Mouse (Mus musculus) ES-Bruce4 (cell line): Measurements from ENCODE around the gene Capn15. TPM values are rescaled to one million over a fixed set of nuclear protein-coding genes. Genes with fewer than 3 reads are reported as not detected.

Experiments used
- H3K27ac ChIP-seq: 2 replicates; pipeline ENCODE4 v1.5.1; 2012; ENCODE audit warnings: low read length, inconsistent platforms; ENCODE audit not compliant: insufficient read depth
- H3K27me3 ChIP-seq: 2 replicates; pipeline ENCODE4 v1.6.1; 2012; ENCODE audit warnings: mild to moderate bottlenecking, low read length, inconsistent platforms; ENCODE audit not compliant: control insufficient read depth, poor library complexity, insufficient read depth, severe bottlenecking
- H3K36me3 ChIP-seq: 2 replicates; pipeline ENCODE4 v1.6.1; 2012; ENCODE audit warnings: inconsistent platforms, mild to moderate bottlenecking, low read length, moderate library complexity; ENCODE audit not compliant: control insufficient read depth, poor library complexity, insufficient read depth, severe bottlenecking
- H3K4me1 ChIP-seq: one replicate; pipeline ENCODE4 v1.8.1; 2011; ENCODE audit warnings: low read length; ENCODE audit not compliant: control insufficient read depth, insufficient read depth
- H3K4me3 ChIP-seq: 2 replicates; pipeline ENCODE4 v1.5.1; 2011; ENCODE audit warnings: low read depth, mild to moderate bottlenecking, low read length
- H3K9ac ChIP-seq: 2 replicates; pipeline ENCODE4 v1.6.1; 2012; ENCODE audit warnings: low read depth, mild to moderate bottlenecking, inconsistent platforms; ENCODE audit not compliant: poor library complexity, severe bottlenecking
- H3K9me3 ChIP-seq: replicated peaks from 2 replicates; pipeline ENCODE4 v1.6.1; 2012; ENCODE audit warnings: mild to moderate bottlenecking, low read length, inconsistent platforms; ENCODE audit not compliant: control insufficient read depth, poor library complexity, insufficient read depth, severe bottlenecking
- CTCF ChIP-seq: IDR thresholded peaks from one replicate; pipeline ENCODE4 v1.8.1; 2011; ENCODE audit warnings: low read depth, low read length
- EP300 ChIP-seq: IDR thresholded peaks from 2 replicates; pipeline ENCODE4 v1.6.1; 2011; ENCODE audit warnings: low read depth, low read length; ENCODE audit not compliant: insufficient read depth
- POLR2A ChIP-seq: IDR thresholded peaks from one replicate; pipeline ENCODE4 v1.8.1; 2011; ENCODE audit warnings: low read length; ENCODE audit not compliant: insufficient read depth
- polyA plus RNA-seq: library from polyadenylated mRNA; stranded (reverse); fragments of >200 nt; gene quantifications from 2 replicates; pipeline ENCODE4 v1.2.4, GENCODE M21; 2011; ENCODE audit warnings: low read depth; ENCODE audit not compliant: missing spikeins, insufficient read depth, insufficient read length

The Capn15 gene
- polyA plus RNA-seq, 1 experiment = 14.2 TPM

DNA sequence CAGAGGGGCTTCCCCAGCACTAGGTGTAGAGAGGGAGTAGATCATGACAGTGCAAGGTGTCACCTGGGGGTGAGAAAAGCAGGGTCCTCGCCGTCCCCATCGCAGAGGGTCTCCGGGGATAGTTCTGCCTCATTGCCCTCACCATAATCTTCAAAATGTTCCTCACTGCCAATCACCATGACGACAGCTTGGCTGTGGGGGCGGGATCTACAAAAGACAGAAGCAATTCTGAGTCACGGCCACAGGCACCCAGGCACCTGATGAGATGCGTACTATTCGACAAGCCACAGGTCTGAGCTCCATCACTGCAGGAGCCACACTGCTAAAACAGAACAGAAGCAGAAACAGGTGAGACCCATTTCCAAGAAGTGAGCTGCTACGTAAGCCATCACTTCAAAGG is 28.1 kb upstream of the Capn15 start:
- H3K27ac ChIP-seq = no peak overlapping the region
- H3K36me3 ChIP-seq = no peaks in the 10 kb centered on the region
- H3K4me3 ChIP-seq = no peak overlapping the region
- H3K9me3 ChIP-seq = no peaks in the 10 kb centered on the region
- H3K27me3 ChIP-seq = no peaks in the 10 kb centered on the region
- no peak overlapping the region for H3K9ac ChIP-seq
- H3K4me1 ChIP-seq = peaks cover 4% of the 10 kb centered on the region
- TF ChIP-seq CTCF (no peak), EP300 (no peak), POLR2A (no peak)

DNA sequence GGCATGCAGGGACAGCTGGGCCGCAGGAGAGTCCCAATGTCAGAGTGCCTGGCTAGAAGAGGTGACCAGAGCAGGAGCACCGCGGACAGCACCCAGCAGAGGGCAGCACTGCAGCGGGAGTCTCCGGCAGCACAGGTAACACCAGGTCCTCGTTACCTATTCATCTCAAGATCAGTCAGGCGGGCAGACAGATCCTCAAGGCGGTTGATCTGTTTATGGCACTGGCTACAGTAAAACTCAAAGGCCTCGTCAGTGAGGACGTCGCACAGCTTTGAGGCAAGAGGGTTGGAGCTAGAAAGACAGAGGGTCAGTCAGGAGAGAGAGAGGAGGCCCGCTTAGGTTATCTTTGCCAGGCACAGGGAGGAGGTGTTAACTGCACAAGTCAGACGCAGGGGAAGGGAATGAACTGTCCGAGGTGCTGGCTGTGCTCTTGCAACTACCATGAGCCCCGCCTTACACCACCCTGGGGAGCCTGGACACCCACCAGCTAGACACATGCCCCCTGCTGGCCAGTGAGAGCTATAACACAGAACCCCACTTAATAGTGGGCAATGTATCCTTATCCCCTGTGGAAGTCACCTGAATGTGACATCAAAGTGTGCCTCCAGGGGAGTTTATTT is 26.4 kb upstream of the Capn15 start:
- Histone ChIP-seq H3K4me3 (no peak overlapping the region), H3K36me3 (no peaks in the 10 kb centered on the region), H3K4me1 (peaks cover 7% of the 10 kb centered on the region), H3K9me3 (no peaks in the 10 kb centered on the region), H3K27me3 (no peaks in the 10 kb centered on the region), H3K27ac (no peak overlapping the region), H3K9ac (no peak overlapping the region)
- TF ChIP-seq EP300 (no peak), POLR2A (no peak), CTCF (peak; percentile 96)

DNA sequence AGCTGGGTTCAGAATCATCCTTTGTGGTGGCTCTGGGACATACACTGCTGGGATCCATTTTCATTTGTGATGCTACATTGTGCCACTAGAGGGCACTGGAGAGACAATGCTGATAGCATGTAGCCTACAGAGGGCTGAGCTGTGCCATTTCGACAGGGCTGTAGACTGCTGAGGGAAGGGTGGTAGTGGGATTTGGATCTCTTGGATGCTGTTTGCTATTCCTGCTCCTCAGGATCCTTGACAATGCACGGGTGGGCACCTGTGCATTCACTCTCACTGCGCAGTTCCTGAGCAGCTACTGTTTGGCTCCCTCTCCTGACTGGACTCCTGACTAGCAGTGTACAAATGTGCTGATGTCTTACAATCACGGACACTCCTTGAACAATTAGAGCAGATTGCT is 23.9 kb upstream of the Capn15 start:
- Histone ChIP-seq H3K9me3 (no peaks in the 10 kb centered on the region), H3K9ac (no peak overlapping the region), H3K36me3 (no peaks in the 10 kb centered on the region), H3K4me3 (no peak overlapping the region), H3K27ac (no peak overlapping the region), H3K4me1 (peaks cover 7% of the 10 kb centered on the region), H3K27me3 (no peaks in the 10 kb centered on the region)
- peak; percentile 84 for TF ChIP-seq CTCF
- no peak for TF ChIP-seq EP300

DNA sequence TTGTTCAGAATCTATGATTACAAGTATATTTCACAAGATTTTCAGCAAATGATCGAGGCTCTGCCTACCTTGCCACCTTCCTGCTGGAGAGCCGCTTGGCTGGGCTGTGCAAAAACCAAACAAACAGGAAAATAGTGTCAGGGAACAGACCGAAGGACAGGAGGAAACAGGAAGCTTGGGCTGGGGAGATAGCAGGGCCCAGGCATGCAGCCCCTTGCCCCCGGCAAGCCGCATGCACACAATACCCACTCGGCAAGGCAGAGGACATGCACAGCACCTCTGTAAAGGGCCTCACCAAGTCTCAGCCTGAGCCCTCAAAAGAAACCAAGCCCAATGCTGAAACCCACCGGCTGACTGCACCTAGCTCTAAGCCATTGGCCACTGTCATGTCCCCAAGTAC is 23.2 kb upstream of the Capn15 start:
- no peaks in the 10 kb centered on the region for H3K36me3 ChIP-seq
- no peaks in the 10 kb centered on the region for H3K27me3 ChIP-seq
- H3K4me1 ChIP-seq = peaks cover 7% of the 10 kb centered on the region
- TF ChIP-seq POLR2A (no peak), CTCF (no peak), EP300 (no peak)
- H3K27ac ChIP-seq = no peak overlapping the region
- no peaks in the 10 kb centered on the region for H3K9me3 ChIP-seq
- H3K9ac ChIP-seq = no peak overlapping the region
- H3K4me3 ChIP-seq = no peak overlapping the region

DNA sequence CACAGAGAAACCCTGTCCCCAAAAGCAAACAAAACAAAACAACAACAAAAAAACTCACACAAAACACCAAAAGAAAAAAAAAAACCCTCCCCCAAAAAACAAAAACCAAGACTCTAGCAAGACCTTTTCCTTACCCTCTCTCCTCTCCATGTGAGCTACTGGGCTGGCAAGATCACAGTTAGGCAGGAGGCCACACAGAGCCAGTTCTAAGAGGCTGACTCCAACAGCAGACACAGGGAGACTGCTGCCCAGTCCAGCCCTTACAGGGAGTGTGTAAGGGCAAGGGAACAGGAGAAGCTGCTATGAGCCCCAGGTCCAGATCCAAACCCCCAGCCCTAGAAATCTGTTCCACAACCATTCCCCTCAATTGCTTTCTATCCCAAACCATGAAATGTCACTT is 22.7 kb upstream of the Capn15 start:
- H3K9ac ChIP-seq = no peak overlapping the region
- no peaks in the 10 kb centered on the region for H3K9me3 ChIP-seq
- no peak overlapping the region for H3K27ac ChIP-seq
- H3K36me3 ChIP-seq = no peaks in the 10 kb centered on the region
- H3K4me1 ChIP-seq = peaks cover 7% of the 10 kb centered on the region
- no peaks in the 10 kb centered on the region for H3K27me3 ChIP-seq
- TF ChIP-seq POLR2A = no peak
- no peak for TF ChIP-seq CTCF
- no peak for TF ChIP-seq EP300
- no peak overlapping the region for H3K4me3 ChIP-seq

DNA sequence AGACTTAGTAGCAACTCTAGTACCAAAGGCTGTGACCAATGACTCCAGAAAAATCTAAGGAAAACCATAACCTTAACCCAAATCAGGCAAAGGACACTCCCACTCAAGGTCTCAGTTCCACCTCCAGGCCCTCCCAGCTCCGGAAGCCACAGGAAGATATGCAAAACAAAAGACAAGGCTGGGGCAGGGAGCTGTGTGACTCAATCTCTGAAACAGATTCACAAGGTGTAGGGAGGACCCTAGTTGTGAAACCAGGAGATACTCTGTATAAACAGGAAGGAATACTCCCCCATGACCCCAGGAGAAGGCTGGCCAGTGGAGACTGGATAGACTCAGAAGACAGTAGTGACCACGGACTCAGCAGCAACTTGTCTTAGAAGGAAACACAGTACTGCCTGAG is 22.1 kb upstream of the Capn15 start:
- Histone ChIP-seq H3K27me3 (no peaks in the 10 kb centered on the region), H3K9me3 (no peaks in the 10 kb centered on the region), H3K9ac (no peak overlapping the region), H3K36me3 (no peaks in the 10 kb centered on the region), H3K4me1 (peaks cover 7% of the 10 kb centered on the region), H3K27ac (peak overlapping the region; percentile 58), H3K4me3 (no peak overlapping the region)
- TF ChIP-seq CTCF = no peak
- TF ChIP-seq EP300 = 0 out of 2 replicates have a peak, but pooled peaks have one; percentile 17
